Mouse (Mus musculus): ENCODE measurements around the gene Lmo7. TPM values are rescaled to one million over a fixed set of nuclear protein-coding genes. Genes with fewer than 3 reads are reported as not detected.

Gene Lmo7
- polyA plus RNA-seq, 1 experiment: 142 TPM

DNA sequence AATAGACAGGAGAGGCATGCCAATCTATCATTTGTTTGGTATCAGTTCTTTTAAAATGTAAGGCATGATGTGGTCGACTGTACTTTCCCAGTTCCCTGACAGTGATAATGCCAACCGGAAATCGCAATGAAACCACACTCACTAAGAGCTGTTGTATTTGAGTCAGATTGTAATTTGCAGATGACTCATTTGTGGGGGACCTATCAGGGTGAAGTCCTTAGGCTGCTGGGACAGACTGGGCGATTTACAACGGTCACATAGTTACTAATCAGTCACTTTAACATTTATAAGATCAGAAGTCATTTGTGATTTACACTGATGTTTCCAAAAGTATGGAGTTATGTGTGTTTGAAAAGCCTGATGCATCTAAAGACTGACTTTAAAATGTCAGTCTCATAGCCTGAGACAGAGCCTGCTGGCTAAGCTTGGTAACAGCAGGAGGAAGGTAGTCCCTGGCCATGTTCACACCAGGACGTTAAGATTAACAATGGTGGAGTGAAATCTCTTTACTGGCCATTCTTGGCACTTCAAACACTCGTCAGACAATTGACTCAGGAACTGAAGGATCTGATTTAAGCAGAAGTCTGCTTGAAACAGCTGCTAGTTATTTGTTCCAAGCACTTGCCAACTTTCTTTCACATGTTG is 149.4 kb downstream of the Lmo7 start:
- DNase-seq: no peak
- WGBS: 39% methylated on average over 7 of the region's 7 CpGs
- Histone ChIP-seq H3K4me1 (ENCODE audit: control insufficient read depth, insufficient read depth, low read length) (peaks cover 7% of the 10 kb centered on the region), H3K4me3 (replicated peaks; ENCODE audit: extremely low read depth, low read depth, low read length) (no peak overlapping the region)
- TF ChIP-seq POLR2A (IDR thresholded peaks at IDR 0.05; ENCODE audit: borderline replicate concordance, extremely low read depth, low read depth, low read length) (no peak), CTCF (IDR thresholded peaks at IDR 0.05; ENCODE audit: insufficient read depth, low read length) (no peak)

DNA sequence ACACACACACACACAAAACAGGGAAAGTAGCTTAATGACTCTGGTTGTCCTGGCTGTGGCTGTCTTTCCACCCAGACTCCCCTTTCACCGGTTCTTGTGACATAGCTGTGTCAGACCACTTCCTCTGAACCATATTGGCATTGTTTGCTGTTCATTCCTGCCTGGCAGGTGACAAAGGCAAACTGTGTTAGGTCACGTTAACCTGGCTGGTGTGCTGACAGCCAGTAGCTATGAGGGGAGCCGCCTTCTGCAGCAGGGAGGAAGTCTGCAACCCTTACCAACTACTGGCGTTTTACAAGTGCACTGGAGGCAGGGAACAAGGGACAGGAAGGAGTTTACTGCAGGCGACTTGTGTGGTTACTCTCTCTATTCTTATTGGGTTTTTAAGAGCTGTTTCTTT is 153.2 kb downstream of the Lmo7 start:
- Histone ChIP-seq H3K4me1 (ENCODE audit: control insufficient read depth, insufficient read depth, low read length) (peaks cover 5% of the 10 kb centered on the region), H3K4me3 (replicated peaks; ENCODE audit: extremely low read depth, low read depth, low read length) (no peak overlapping the region)
- TF ChIP-seq CTCF (IDR thresholded peaks at IDR 0.05; ENCODE audit: insufficient read depth, low read length) (no peak), POLR2A (IDR thresholded peaks at IDR 0.05; ENCODE audit: borderline replicate concordance, extremely low read depth, low read depth, low read length) (no peak)
- 16% methylated on average over 5 of the region's 5 CpGs for WGBS
- DNase-seq: no peak

DNA sequence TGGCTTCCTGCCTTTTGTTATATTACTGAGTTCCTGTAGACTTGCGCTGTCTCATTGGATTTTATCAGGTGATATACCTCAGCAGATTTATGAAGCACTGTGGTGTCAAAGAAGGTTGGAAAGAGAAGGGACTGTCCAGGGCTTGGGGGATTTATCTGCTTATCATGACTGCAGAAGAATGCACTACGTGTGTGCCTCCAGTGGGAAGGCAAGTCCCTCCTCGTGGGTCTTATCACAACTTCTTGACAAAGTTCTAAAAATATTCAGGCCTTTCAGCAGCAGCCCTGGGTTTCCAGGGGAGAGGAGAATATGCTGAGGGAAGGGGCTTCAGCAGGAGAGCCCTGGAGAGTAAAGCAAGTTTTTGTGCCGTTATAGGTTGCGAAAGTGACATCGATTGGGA is 154.0 kb downstream of the Lmo7 start:
- TF ChIP-seq CTCF (IDR thresholded peaks at IDR 0.05; ENCODE audit: insufficient read depth, low read length): no peak
- TF ChIP-seq POLR2A (IDR thresholded peaks at IDR 0.05; ENCODE audit: borderline replicate concordance, extremely low read depth, low read depth, low read length): no peak
- Histone ChIP-seq H3K4me3 (replicated peaks; ENCODE audit: extremely low read depth, low read depth, low read length) (no peak overlapping the region), H3K4me1 (ENCODE audit: control insufficient read depth, insufficient read depth, low read length) (peaks cover 3% of the 10 kb centered on the region)
- DNase-seq: no peak
- 70% methylated on average over 6 of the region's 6 CpGs for WGBS

DNA sequence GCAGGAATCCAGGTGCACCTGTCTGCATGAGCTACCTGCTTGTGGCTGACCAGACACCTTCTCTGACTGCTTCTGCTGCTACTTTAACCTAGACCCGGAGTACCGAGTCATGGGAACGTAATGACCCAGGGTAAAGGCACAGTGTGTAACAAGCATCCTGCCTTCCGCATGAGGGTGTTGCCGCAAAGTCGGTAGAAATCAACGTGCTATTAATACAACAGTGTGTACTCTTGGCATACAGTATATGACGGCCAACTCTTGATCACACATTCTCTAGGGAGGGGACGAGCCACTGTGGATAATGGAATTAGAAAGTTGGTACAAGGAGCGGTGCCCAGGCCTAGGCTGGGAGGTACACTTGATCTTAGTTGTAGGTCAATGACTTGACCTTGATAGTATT is 156.6 kb downstream of the Lmo7 start:
- DNase-seq: no peak
- WGBS: 91% methylated on average over 10 of the region's 10 CpGs
- TF ChIP-seq POLR2A (IDR thresholded peaks at IDR 0.05; ENCODE audit: borderline replicate concordance, extremely low read depth, low read depth, low read length) (no peak), CTCF (IDR thresholded peaks at IDR 0.05; ENCODE audit: insufficient read depth, low read length) (no peak)
- H3K4me3 ChIP-seq (replicated peaks; ENCODE audit: extremely low read depth, low read depth, low read length): no peak overlapping the region
- H3K4me1 ChIP-seq (ENCODE audit: control insufficient read depth, insufficient read depth, low read length): no peaks in the 10 kb centered on the region

DNA sequence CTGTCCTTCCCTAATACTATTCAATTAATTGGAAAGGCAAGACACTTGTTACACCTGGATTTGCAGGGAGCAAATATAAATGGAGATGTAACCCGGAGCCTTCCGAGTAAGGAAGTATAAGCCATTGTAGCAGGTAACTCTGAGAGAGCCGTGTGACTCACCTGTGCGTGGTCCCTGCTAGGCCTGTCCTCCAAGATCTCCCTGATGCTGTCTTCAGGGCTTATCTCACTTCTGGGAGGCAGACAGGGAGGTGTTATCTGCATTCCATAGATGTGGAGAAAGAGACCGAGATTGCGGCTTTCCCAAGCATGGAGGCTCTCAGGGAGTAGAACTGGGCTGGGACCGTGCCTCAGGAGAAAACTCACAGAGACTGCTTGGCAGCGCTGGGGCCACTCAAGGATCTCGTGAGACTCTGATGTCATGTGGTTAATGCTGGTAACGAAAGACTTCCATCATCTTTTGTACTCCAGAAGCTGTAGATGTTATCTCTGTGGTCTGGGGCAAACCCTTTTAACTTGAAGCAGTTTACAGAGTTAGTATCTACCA is 162.2 kb downstream of the Lmo7 start:
- DNase-seq: no peak
- Histone ChIP-seq H3K4me1 (ENCODE audit: control insufficient read depth, insufficient read depth, low read length) (no peaks in the 10 kb centered on the region), H3K4me3 (replicated peaks; ENCODE audit: extremely low read depth, low read depth, low read length) (no peak overlapping the region)
- TF ChIP-seq POLR2A (IDR thresholded peaks at IDR 0.05; ENCODE audit: borderline replicate concordance, extremely low read depth, low read depth, low read length) (no peak), CTCF (IDR thresholded peaks at IDR 0.05; ENCODE audit: insufficient read depth, low read length) (no peak)
- WGBS: 63% methylated on average over 10 of the region's 10 CpGs

- Histone ChIP-seq H3K4me3 (replicated peaks; ENCODE audit: extremely low read depth, low read depth, low read length) (no peak overlapping the region), H3K4me1 (ENCODE audit: control insufficient read depth, insufficient read depth, low read length) (no peaks in the 10 kb centered on the region)
- TF ChIP-seq CTCF (IDR thresholded peaks at IDR 0.05; ENCODE audit: insufficient read depth, low read length): no peak
- 84% methylated on average over 8 of the region's 8 CpGs for WGBS
- no peak for DNase-seq
These were observed 162.7 kb downstream of the Lmo7 start for GRCm38 (mm10) chr14:101892496-101892895.

GRCm38 (mm10) chr14:101893215-101893614 is 163.5 kb downstream of the Lmo7 start:
- Histone ChIP-seq H3K4me3 (replicated peaks; ENCODE audit: extremely low read depth, low read depth, low read length) (no peak overlapping the region), H3K4me1 (ENCODE audit: control insufficient read depth, insufficient read depth, low read length) (no peaks in the 10 kb centered on the region)
- TF ChIP-seq CTCF (IDR thresholded peaks at IDR 0.05; ENCODE audit: insufficient read depth, low read length) (no peak), POLR2A (IDR thresholded peaks at IDR 0.05; ENCODE audit: borderline replicate concordance, extremely low read depth, low read depth, low read length) (no peak)
- 87% methylated on average over 6 of the region's 6 CpGs for WGBS
- DNase-seq: no peak

- 69% methylated on average over 6 of the region's 6 CpGs for WGBS
- H3K4me1 ChIP-seq (ENCODE audit: control insufficient read depth, insufficient read depth, low read length): no peaks in the 10 kb centered on the region
- no peak for DNase-seq
These were observed 168.5 kb downstream of the Lmo7 start for GRCm38 (mm10) chr14:101898250-101898649.

DNA sequence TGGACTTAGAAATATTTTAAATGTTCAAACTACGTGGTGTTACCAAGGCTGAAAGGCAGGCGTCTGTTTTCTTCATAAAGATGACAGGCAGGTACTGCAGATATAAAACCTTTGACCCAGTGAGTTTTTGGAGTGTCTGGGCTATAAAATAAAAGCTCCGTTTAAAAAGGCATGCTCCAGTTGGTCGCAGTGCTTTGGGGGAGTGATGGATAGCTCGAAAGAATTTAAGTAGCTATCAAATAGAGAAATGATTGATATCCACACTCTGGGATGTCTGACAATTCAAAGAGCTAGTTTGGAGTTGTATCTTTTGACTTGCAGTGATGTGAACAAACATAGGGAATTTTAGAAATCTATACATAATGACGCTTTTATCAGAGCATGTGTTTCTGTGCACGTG is 171.7 kb downstream of the Lmo7 start:
- no peak for TF ChIP-seq CTCF (IDR thresholded peaks at IDR 0.05; ENCODE audit: insufficient read depth, low read length)
- TF ChIP-seq POLR2A (IDR thresholded peaks at IDR 0.05; ENCODE audit: borderline replicate concordance, extremely low read depth, low read depth, low read length): no peak
- H3K4me3 ChIP-seq (replicated peaks; ENCODE audit: extremely low read depth, low read depth, low read length): no peak overlapping the region
- 53% methylated on average over 7 of the region's 7 CpGs for WGBS
- no peak for DNase-seq
- 0 out of 2 replicates have a peak, but pooled peaks cover 2% of the 10 kb centered on the region for H3K4me1 ChIP-seq (ENCODE audit: control insufficient read depth, insufficient read depth, low read length)

More at GRCm38 (mm10) chr14:101898250-101898649, 168.5 kb downstream of the Lmo7 start:
- no peak overlapping the region for H3K4me3 ChIP-seq (replicated peaks; ENCODE audit: extremely low read depth, low read depth, low read length)
- TF ChIP-seq CTCF (IDR thresholded peaks at IDR 0.05; ENCODE audit: insufficient read depth, low read length): no peak
- TF ChIP-seq POLR2A (IDR thresholded peaks at IDR 0.05; ENCODE audit: borderline replicate concordance, extremely low read depth, low read depth, low read length): no peak

DNA sequence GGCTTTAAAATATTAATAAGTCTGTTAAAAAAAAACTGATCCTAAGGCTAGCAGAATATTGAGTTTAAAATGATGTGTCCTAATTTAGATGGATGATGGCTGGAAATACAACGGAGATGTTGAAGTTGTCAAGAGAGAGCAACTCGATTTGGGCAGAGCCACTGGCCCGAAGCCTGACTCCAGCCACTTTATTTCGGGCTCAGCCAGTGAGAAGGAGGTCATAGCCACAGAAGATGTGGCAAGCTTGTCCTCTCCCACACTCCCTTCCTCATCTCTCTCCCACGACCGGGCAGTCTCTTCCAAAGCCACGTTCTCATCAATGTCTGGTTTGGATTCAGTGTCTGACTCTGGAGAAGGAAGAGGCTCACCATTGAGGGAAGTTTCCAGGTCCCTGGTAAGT is 172.2 kb downstream of the Lmo7 start:
- DNase-seq: no peak
- 61% methylated on average over 7 of the region's 7 CpGs for WGBS
- Histone ChIP-seq H3K4me3 (replicated peaks; ENCODE audit: extremely low read depth, low read depth, low read length) (no peak overlapping the region), H3K4me1 (ENCODE audit: control insufficient read depth, insufficient read depth, low read length) (0 out of 2 replicates have a peak, but pooled peaks cover 2% of the 10 kb centered on the region)
- TF ChIP-seq POLR2A (IDR thresholded peaks at IDR 0.05; ENCODE audit: borderline replicate concordance, extremely low read depth, low read depth, low read length) (no peak), CTCF (IDR thresholded peaks at IDR 0.05; ENCODE audit: insufficient read depth, low read length) (no peak)
